Mouse (Mus musculus) stomach, postnatal 0 days (tissue): ENCODE results near the gene Bloc1s6.

Experiments
- CTCF ChIP-seq: IDR thresholded peaks from 2 replicates; pipeline ENCODE4 v1.5.1; 2016; ENCODE audit warnings: antibody characterized with exemption, low read depth, mild to moderate bottlenecking, moderate library complexity
- EP300 ChIP-seq: optimal IDR thresholded peaks from 2 replicates; pipeline ENCODE3; 2016; ENCODE audit warnings: antibody characterized with exemption

- TF ChIP-seq CTCF (peak; percentile 99), EP300 (no peak)
Measured at GRCm38 (mm10) chr2:122753739-122754343, 15.5 kb downstream of the Bloc1s6 start.
